Mouse (Mus musculus) liver, embryonic 13.5 days (tissue): ENCODE data around the gene Fzr1. TPM values are rescaled to one million over a fixed set of nuclear protein-coding genes. Genes with fewer than 3 reads are reported as not detected.

Experiments used
- ATAC-seq: fragments of 200-750 bp; cut with Nextera tagmentation; 2 replicates; pipeline ENCODE4 v1.8.0; 2017; ENCODE audit warnings: low read depth, mild to moderate bottlenecking, moderate number of reproducible peaks, moderate library complexity
- DNase-seq: peaks from one replicate; pipeline ENCODE4 v3.0.0; 2022
- H3K27ac ChIP-seq: fragments of 300-500 bp; sonication (generic); 2 replicates; pipeline ENCODE4 v1.5.1; 2015; ENCODE audit warnings: moderate library complexity, mild to moderate bottlenecking, inconsistent platforms
- H3K27me3 ChIP-seq: fragments of 300-500 bp; sonication (generic); 2 replicates; pipeline ENCODE4 v1.6.1; 2015; ENCODE audit warnings: mild to moderate bottlenecking, inconsistent platforms
- H3K36me3 ChIP-seq: fragments of 300-500 bp; sonication (generic); 2 replicates; pipeline ENCODE4 v1.6.1; 2015; ENCODE audit warnings: mild to moderate bottlenecking, inconsistent platforms
- H3K4me1 ChIP-seq: fragments of 300-500 bp; sonication (generic); replicated peaks from 2 replicates; pipeline ENCODE4 v1.6.1; 2015; ENCODE audit warnings: inconsistent platforms
- H3K4me2 ChIP-seq: fragments of 300-500 bp; sonication (generic); 2 replicates; pipeline ENCODE4 v1.6.1; 2015; ENCODE audit warnings: inconsistent platforms, mild to moderate bottlenecking, moderate library complexity
- H3K4me3 ChIP-seq: fragments of 300-500 bp; sonication (generic); replicated peaks from 2 replicates; pipeline ENCODE4 v1.5.1; 2015; ENCODE audit warnings: mild to moderate bottlenecking, inconsistent platforms
- H3K9ac ChIP-seq: fragments of 300-500 bp; sonication (generic); 2 replicates; pipeline ENCODE4 v1.6.1; 2015; ENCODE audit warnings: mild to moderate bottlenecking, inconsistent platforms
- H3K9me3 ChIP-seq: fragments of 300-500 bp; sonication (generic); replicated peaks from 2 replicates; pipeline ENCODE4 v1.6.1; 2016; ENCODE audit warnings: inconsistent platforms
- WGBS: fragments of 180-500 bp; shearing (Covaris S2); methylation state at CpG from one replicate; pipeline ENCODE4 v1.1.7; 2015; ENCODE audit not compliant: insufficient replicate concordance; 5-methylcytosine and 5-hydroxymethylcytosine counted together
- polyA plus RNA-seq: library from polyadenylated mRNA; unstranded; fragments of >200 nt; fragmentation: Nextera tagmentation; extraction: Ambion mirVana; gene quantifications from 2 replicates; pipeline ENCODE4 v1.2.1, GENCODE M21; 2015

The Fzr1 gene
- polyA plus RNA-seq, 1 experiment from 2014 or later = 94.1 TPM

DNA sequence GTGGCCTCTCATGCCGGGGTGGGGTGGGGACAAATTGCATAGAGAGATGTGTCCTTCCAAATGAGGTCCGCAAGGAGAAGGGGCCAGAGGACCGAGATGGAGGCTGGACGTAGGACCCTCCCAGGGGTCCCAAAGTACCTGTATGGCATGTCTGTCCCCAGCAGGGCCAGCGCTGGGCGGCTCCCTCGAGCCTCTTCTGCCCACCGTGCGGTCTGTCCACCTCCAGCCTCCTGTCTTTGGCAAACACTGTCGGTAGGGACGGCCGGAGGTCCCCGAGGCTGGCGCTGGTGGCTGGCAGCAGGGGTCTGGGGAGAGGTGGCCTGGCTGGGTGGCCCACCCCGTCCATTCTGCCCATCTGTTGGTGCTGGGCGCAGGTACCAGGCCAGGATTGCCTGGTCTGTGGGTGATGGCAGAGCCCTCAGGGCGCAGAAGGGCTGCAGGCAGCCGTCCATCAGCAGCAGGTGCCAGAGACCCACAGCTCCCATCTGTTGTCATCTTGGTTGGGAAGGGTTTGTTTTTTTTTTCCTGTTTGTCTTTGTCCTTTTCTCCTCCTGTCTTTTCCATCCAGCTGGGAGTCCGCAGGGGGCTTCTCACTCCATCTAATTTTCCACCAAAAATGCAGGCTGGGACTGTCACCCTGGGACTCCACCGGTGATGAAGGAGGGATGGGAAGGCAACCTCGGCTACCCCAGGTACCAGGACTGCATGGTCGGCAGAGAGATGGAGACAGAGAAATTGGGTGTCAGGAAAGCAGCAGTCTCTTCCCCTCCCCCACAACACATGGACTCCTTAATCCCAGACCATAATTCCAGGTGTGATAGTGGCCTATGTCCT, 22.3 kb upstream of the Fzr1 start:
- ATAC-seq = no peak
- no peak for DNase-seq
- H3K9ac ChIP-seq = no peak overlapping the region
- H3K4me2 ChIP-seq = no peak overlapping the region
- peaks cover 37% of the 10 kb centered on the region for H3K4me1 ChIP-seq
- no peak overlapping the region for H3K27ac ChIP-seq
- no peak overlapping the region for H3K4me3 ChIP-seq
- no peaks in the 10 kb centered on the region for H3K9me3 ChIP-seq
- 62% methylated on average over 22 of the region's 22 CpGs for WGBS
- peaks cover 20% of the 10 kb centered on the region for H3K36me3 ChIP-seq
- peaks cover 28% of the 10 kb centered on the region for H3K27me3 ChIP-seq

DNA sequence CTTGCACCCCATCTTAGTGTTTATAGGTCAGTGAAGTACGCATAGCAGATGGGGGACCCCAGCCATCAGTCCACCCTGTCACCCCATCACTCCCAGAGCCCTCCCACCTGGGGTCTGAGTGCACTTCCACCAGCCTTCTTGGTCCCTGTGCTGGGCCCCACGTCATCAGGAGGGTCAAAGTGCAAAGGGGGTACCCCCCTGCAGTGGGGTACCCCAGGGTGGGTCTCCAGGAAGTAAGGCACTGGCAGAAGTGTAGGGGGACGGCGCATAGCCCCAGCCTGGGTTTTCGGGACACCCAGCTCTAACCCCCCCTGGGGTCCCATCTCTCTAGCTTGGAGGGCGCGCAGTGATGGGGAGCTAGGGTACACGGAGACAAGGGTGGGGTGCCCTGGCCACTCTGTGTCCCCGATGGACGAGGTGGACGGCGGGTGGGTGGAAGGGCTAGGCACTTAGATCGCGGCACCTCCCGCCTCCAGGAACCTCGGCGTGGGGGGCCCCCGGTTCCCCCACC, 21.5 kb upstream of the Fzr1 start:
- Histone ChIP-seq H3K4me2 (no peak overlapping the region), H3K9me3 (no peaks in the 10 kb centered on the region), H3K4me3 (no peak overlapping the region), H3K27ac (no peak overlapping the region), H3K27me3 (peaks cover 21% of the 10 kb centered on the region; the same call in 1 of the 2 replicates), H3K36me3 (peaks cover 20% of the 10 kb centered on the region), H3K4me1 (peaks cover 36% of the 10 kb centered on the region), H3K9ac (no peak overlapping the region)
- DNase-seq = no peak
- ATAC-seq = no peak
- 82% methylated on average over 18 of the region's 18 CpGs for WGBS

DNA sequence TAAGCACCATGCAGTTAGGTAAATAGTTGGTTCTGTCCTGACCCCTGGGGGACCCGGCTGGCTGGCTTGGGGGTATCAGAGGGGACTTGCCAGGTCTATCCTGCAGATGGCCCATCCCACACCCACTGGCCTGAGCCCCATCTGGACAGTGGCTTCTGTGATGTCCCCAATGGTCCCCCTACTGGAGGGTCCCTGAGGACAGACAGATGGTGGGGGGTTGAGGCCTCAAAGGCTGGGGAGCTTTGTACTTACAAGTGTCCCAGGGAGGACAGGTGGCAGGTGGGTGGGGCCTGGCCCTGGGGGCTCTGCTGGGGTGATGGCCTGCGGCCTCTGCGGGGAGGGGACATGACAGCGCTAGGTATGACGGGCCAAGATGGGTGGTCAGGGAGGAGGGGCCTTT, 21.0 kb upstream of the Fzr1 start:
- no peak for ATAC-seq
- Histone ChIP-seq H3K27me3 (peaks cover 15% of the 10 kb centered on the region; the same call in 1 of the 2 replicates), H3K9ac (no peak overlapping the region), H3K4me2 (no peak overlapping the region), H3K27ac (no peak overlapping the region), H3K36me3 (peaks cover 20% of the 10 kb centered on the region), H3K9me3 (no peaks in the 10 kb centered on the region), H3K4me1 (peaks cover 32% of the 10 kb centered on the region), H3K4me3 (no peak overlapping the region)
- 78% methylated on average over 5 of the region's 5 CpGs for WGBS
- DNase-seq = no peak

DNA sequence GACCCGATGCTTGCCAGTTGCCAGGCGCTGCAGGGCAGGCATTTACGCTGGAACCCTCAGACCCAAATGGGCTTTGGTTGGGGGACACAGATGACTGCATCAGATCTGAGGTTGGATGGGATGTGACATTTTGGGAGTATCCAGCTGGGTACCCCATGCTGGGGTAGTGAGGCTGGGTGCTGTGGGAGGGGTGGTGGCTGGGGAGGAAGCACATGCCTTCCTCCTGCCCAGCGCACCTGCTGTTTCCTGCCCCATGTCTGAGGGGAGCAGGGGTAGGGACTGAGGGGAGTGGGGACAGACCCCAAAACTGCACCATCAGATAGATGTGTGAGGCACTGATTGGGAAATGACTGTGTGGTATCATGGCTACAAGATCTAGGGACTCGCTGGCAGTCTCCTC, 18.4 kb upstream of the Fzr1 start:
- ATAC-seq (no peak), DNase-seq (no peak)
- Histone ChIP-seq H3K4me3 (no peak overlapping the region), H3K4me2 (no peak overlapping the region), H3K4me1 (peaks cover 33% of the 10 kb centered on the region), H3K9me3 (no peaks in the 10 kb centered on the region), H3K27ac (no peak overlapping the region), H3K9ac (no peak overlapping the region), H3K36me3 (peaks cover 20% of the 10 kb centered on the region), H3K27me3 (peaks cover 6% of the 10 kb centered on the region; the same call in 1 of the 2 replicates)
- WGBS = 91% methylated on average over 5 of the region's 5 CpGs

DNA sequence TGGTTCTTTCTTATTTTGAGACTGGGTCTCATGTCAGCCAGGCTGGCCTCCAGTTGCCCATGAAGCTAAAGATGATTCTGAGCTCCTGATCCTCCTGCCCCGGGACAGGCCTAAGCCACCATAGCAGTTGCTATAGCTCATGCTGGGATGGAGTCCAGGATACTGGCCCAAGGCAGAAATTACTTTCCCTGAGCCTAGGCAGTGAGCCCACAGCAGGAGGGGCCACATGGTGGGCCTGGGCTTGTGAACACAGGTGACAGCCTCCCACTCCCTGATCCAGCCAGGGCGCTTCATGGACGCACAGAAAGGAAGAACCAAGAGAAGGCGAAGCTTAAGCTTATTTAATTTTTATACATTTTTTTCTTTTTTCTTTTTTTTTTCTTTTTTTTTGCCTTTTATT, 17.5 kb upstream of the Fzr1 start:
- no peak for ATAC-seq
- no peak overlapping the region for H3K4me2 ChIP-seq
- WGBS = 85% methylated on average over 4 of the region's 4 CpGs
- H3K4me3 ChIP-seq = no peak overlapping the region
- peaks cover 20% of the 10 kb centered on the region for H3K36me3 ChIP-seq
- peaks cover 24% of the 10 kb centered on the region for H3K4me1 ChIP-seq
- no peaks in the 10 kb centered on the region for H3K9me3 ChIP-seq
- no peak overlapping the region for H3K9ac ChIP-seq
- peaks cover 6% of the 10 kb centered on the region; the same call in 1 of the 2 replicates for H3K27me3 ChIP-seq
- H3K27ac ChIP-seq = no peak overlapping the region
- DNase-seq = no peak

DNA sequence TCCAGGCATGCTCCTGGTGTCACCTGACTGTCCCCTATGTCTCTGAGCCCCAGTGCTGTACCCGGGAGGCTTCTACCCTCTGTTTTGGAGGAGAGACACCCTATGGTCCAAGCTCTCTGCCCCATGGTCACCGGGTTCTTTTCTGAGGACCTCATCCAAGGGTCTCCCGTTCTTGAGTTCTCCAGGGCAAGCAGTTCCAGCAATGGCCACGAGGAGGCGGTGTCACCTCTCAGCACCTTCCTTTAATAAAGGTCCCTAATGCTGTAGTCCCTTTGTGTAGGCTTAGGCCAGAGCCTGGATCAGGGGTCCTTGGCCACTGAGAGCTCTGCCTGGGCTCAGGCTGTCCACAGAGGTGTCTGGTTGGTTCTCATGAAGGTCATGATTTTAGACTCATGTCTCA, 16.8 kb upstream of the Fzr1 start:
- H3K4me2 ChIP-seq = no peak overlapping the region
- H3K4me3 ChIP-seq = no peak overlapping the region
- no peak for ATAC-seq
- H3K9ac ChIP-seq = no peak overlapping the region
- WGBS = 9% methylated on average over 5 of the region's 5 CpGs
- DNase-seq = no peak
- peaks cover 23% of the 10 kb centered on the region for H3K4me1 ChIP-seq
- H3K36me3 ChIP-seq = peaks cover 13% of the 10 kb centered on the region
- no peaks in the 10 kb centered on the region for H3K9me3 ChIP-seq
- H3K27ac ChIP-seq = no peak overlapping the region
- H3K27me3 ChIP-seq = 0 out of 2 replicates have a peak, but pooled peaks cover 2% of the 10 kb centered on the region

DNA sequence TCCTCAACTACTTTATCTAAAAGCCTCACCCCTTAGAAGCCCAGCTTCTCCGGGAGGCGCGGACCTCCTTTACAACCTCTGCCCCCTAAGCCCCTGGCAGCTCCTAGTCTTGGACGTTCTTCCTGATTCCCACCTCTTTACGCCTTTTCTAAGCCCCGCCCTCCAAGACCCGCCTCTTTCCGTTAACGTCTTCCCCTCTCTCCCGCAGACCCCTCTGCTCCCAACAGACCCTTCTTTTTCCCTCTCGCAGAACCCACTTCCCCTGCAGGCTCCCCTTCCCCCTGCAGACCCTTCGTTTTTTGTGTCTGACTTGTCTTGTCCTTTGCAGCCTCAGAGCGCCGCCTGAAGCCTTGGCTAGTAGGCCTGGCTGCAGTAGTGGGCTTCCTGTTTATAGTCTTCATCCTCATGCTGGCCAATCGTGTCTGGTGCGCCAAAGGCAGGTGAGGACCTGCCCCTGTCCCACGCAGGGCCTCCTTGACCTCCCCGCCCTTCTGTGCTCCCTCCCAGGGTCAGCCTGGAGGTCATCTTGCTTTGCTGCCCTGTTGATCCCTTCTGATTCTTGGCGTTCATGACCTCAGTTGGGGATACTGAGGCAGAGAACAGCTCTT, 15.2 kb upstream of the Fzr1 start:
- Histone ChIP-seq H3K4me3 (peak overlapping the region; percentile 34), H3K4me2 (peak overlapping the region; percentile 66), H3K27ac (peak overlapping the region; percentile 55), H3K36me3 (peaks cover 11% of the 10 kb centered on the region), H3K4me1 (peaks cover 35% of the 10 kb centered on the region), H3K9ac (peak overlapping the region; percentile 50), H3K27me3 (no peaks in the 10 kb centered on the region), H3K9me3 (no peaks in the 10 kb centered on the region)
- DNase-seq = no peak
- WGBS = 6% methylated on average over 19 of the region's 19 CpGs
- no peak for ATAC-seq

DNA sequence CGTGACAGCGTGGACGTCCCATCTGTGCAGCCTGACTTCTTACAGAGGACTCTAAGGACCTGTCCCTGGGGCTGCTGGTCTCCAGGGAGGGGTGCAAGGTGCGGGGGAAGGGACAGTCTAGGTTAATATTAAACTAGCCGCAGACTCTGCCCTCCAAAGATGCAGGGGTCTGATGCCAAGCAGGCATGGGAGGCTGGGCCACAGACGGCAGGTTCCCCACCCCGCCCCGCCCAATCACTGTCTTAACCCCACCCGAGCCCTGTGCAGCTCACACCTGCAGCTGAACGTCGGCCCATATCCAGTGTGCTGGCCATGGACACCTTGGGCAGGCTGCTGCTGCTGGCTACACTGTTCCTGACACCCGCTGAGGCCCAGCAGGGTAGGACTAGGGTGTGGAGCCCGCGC, 14.5 kb upstream of the Fzr1 start, which contains the start of gene Smim24:
TSS of gene Smim24 (plus strand) at position 271 of the 405 bp plus-strand sequence.
- DNase-seq (no peak), ATAC-seq (no peak)
- Histone ChIP-seq H3K4me1 (peaks cover 42% of the 10 kb centered on the region), H3K9me3 (no peaks in the 10 kb centered on the region), H3K4me2 (peak within 1 kb of the TSS; percentile 66), H3K36me3 (peaks cover 19% of the 10 kb centered on the region), H3K27me3 (no peaks in the 10 kb centered on the region), H3K4me3 (peak within 1 kb of the TSS; percentile 34), H3K27ac (peak within 1 kb of the TSS; percentile 55), H3K9ac (peak within 1 kb of the TSS; percentile 50)
- 55% methylated on average over 14 of the region's 14 CpGs for WGBS

DNA sequence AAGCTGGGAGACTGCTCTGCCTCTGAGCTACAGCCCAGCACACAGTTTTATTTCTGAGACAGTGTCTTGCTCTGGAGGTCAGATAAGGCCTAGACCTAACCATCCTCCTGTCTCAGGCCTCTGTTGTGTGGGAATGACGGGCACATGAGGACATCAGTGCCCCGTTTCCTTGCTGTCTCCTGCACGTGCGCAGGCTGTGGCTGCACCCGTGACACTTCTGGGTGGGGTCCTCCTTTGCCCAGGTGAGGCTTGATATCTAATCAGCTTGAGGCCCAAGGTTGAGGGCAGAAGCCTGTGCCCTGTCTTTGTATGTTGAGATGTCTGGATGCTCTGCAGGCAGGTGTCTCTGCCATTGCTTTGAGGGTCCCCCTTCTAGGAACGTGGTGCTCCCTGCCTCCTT, 14.0 kb upstream of the Fzr1 start:
- H3K27ac ChIP-seq = no peak overlapping the region; the same call in 1 of the 2 replicates
- 59% methylated on average over 6 of the region's 6 CpGs for WGBS

DNA sequence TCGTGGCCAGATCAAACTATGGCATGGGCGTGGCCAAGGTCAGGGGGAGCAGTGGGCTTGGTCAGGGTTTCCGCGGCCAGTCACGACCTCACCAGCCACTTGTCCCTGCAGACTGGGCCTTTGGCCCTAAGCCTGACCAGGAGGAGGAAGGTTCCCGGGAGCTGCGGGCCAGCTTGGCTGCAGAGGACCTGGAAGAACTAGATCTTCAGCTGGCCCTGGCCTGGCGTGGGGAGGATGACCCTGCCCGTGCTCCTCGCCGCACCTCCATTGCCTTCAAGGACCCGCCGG, 12.3 kb upstream of the Fzr1 start:
- Histone ChIP-seq H3K4me3 (no peak overlapping the region), H3K36me3 (peaks cover 38% of the 10 kb centered on the region), H3K4me2 (no peak overlapping the region), H3K27ac (no peak overlapping the region), H3K27me3 (no peaks in the 10 kb centered on the region), H3K4me1 (peaks cover 50% of the 10 kb centered on the region), H3K9me3 (no peaks in the 10 kb centered on the region), H3K9ac (no peak overlapping the region)
- 88% methylated on average over 13 of the region's 13 CpGs for WGBS
- no peak for DNase-seq
- no peak for ATAC-seq

More for the DNA sequence above, 14.0 kb upstream of the Fzr1 start:
- no peak overlapping the region for H3K4me2 ChIP-seq
- H3K36me3 ChIP-seq = peaks cover 24% of the 10 kb centered on the region
- no peaks in the 10 kb centered on the region for H3K9me3 ChIP-seq
- ATAC-seq (no peak), DNase-seq (no peak)
- no peak overlapping the region for H3K4me3 ChIP-seq
- no peak overlapping the region for H3K9ac ChIP-seq
- H3K4me1 ChIP-seq = peaks cover 43% of the 10 kb centered on the region
- H3K27me3 ChIP-seq = no peaks in the 10 kb centered on the region

DNA sequence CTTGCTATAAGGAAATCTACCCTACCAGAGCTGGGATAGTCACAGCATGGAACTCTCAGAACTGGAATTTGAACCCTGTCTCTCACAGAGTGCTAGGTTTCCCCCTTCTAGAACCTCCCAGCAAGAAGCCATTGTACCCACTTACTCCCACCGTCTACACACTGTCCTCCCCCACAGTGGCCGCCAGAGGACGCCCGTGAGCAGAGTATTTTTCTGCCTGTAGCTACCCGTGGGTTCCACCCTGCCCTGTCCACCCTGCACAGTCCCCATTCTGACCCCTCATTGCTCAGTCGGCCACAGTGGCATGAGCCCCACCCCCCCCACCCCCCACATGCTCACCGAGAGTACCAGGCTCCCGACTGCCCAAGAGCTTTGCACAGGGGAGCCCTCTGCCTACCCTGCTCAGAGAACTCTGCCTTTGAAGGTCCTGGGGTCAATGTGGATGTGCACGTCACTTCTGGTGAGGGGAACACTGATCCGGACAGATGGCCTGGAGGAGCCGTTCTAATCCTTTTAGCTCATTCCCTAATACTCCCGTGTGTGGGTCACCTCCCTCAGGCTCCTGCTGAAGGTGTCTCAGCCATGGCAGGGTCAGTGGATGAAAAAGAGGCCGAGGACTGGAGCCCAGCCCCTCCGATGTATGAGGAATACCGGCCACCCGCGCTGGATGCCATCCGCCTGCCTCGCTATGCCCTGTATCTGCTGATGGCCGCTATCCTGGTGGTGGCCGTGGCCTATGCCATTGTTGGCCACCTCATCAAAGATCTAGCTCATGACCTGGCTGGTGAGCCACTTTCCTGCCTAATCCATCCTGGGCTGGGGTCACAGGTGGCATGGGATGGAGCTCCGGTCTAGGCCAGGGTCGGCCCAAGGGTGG, 11.7 kb upstream of the Fzr1 start:
- DNase-seq = peak; percentile 61
- no peaks in the 10 kb centered on the region for H3K27me3 ChIP-seq
- peaks cover 38% of the 10 kb centered on the region for H3K36me3 ChIP-seq
- peaks cover 56% of the 10 kb centered on the region for H3K4me1 ChIP-seq
- peak; percentile 39 for ATAC-seq
- no peak overlapping the region for H3K4me3 ChIP-seq
- peak overlapping the region; percentile 41; the same call in 1 of the 2 replicates for H3K9ac ChIP-seq
- H3K27ac ChIP-seq = peak overlapping the region; percentile 50
- H3K9me3 ChIP-seq = no peaks in the 10 kb centered on the region
- no peak overlapping the region for H3K4me2 ChIP-seq
- WGBS = 56% methylated on average over 23 of the region's 23 CpGs
